Mouse (Mus musculus) layer of hippocampus, adult 2 months (tissue): ENCODE measurements at regions not wholly inside any gene's neighbourhood (a gene's known extent, or its start where the extent isn't known, plus 50 kb on each side); places are given as distances from the start of the nearest gene placed in this dataset.
A peak's percentile ranks its signal among the peaks of the same experiment; 100 is the strongest.

ENCODE experiments used
- DNase-seq, 2 experiments: peaks; one replicate each; pipeline ENCODE4 v3.0.0; 2022; ENCODE audit warnings: low spot score in 2 of 2
- H3K27ac ChIP-seq: fragments of 200-600 bp; 2 replicates; pipeline ENCODE4 v1.8.1; 2022
- H3K4me3 ChIP-seq: fragments of 200-600 bp; 2 replicates; pipeline ENCODE4 v1.8.1; 2022; ENCODE audit warnings: mild to moderate bottlenecking
- CTCF ChIP-seq: fragments of 200-600 bp; conservative IDR thresholded peaks from 2 replicates; pipeline ENCODE4 v1.8.1; 2022; ENCODE audit warnings: antibody characterized with exemption, mild to moderate bottlenecking, moderate library complexity

GRCm38 (mm10) chr9:25201671-25202070 lies 50.1 kb upstream of the Herpud2 start:
- peak in 1 of 2 experiments; percentile 44 for DNase-seq
- no peak for TF ChIP-seq CTCF
- Histone ChIP-seq H3K4me3 (no peak overlapping the region), H3K27ac (peak overlapping the region; percentile 69)
